Mouse (Mus musculus): ENCODE results near the gene Cdk4. TPM values are rescaled to one million over a fixed set of nuclear protein-coding genes. Genes with fewer than 3 reads are reported as not detected.

Gene Cdk4
- polyA plus RNA-seq, 1 experiment, result 106 TPM

DNA sequence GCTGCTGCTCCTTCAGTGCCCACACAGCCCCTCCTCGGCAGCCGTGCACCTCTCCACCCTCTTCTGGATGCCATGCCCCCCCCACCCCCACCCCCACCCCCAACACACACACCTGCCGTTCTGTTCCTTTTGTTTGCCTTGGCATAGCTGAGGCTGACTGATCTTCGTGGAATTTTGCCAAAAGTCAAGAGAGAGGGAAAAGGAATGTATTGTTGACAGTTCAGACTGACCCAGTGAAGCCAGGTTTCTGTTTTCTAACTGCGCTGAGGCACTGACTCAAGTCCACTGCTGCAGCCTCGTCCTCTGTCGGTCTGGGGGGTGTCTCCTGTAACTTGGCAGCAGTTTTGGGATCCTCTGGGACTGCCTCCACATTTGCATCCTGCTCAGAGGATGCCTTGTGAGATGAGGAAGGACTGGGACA, 31.1 kb downstream of the Cdk4 start:
- no peaks in the 10 kb centered on the region for H3K27me3 ChIP-seq (ENCODE audit: control insufficient read depth, insufficient read depth, low read length)
- WGBS, result 64% methylated on average over 7 of the region's 7 CpGs
- peaks cover 49% of the 10 kb centered on the region for H3K36me3 ChIP-seq (ENCODE audit: control insufficient read depth, insufficient read depth, low read length)
- TF ChIP-seq POLR2A (IDR thresholded peaks at IDR 0.05; ENCODE audit: low read depth, low read length) (no peak), CTCF (IDR thresholded peaks at IDR 0.05; ENCODE audit: extremely low read depth, insufficient read depth, insufficient read length, insufficient replicate concordance) (no peak)
- no peak for DNase-seq (ENCODE audit: low read depth in 1 of 2, low spot score in 2 of 2)
- H3K27ac ChIP-seq (ENCODE audit: insufficient read depth, low read length), result no peak overlapping the region
- no peak overlapping the region for H3K4me3 ChIP-seq (ENCODE audit: extremely low read depth, insufficient read depth, insufficient read length)
- peaks cover 4% of the 10 kb centered on the region; the same call in 1 of the 2 replicates for H3K4me1 ChIP-seq (ENCODE audit: control insufficient read depth, insufficient read depth, insufficient read length)

DNA sequence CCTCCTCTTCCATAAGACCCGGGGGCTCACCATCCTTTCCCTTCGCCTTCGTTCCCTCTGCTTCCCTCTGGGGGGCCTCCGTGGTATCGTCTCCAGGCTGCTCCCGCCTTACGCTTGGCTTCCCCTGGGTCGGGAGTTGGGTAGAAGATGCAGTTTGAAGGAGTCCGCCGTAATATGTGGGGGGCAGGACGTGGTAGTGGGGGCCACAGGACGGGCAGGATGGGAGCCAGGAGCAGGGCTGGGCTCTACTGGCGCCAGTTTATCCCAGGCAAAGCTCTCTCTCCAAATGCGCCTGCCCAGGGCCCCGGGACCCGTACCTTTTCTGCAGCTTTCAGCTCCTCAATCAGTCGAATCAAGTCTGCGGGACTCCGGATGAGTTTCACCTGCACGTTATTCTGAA, 35.2 kb downstream of the Cdk4 start:
- TF ChIP-seq POLR2A (IDR thresholded peaks at IDR 0.05; ENCODE audit: low read depth, low read length), result no peak
- TF ChIP-seq CTCF (IDR thresholded peaks at IDR 0.05; ENCODE audit: extremely low read depth, insufficient read depth, insufficient read length, insufficient replicate concordance), result no peak
- Histone ChIP-seq H3K27me3 (ENCODE audit: control insufficient read depth, insufficient read depth, low read length) (no peaks in the 10 kb centered on the region), H3K36me3 (ENCODE audit: control insufficient read depth, insufficient read depth, low read length) (peaks cover 35% of the 10 kb centered on the region), H3K4me1 (ENCODE audit: control insufficient read depth, insufficient read depth, insufficient read length) (peaks cover 3% of the 10 kb centered on the region; the same call in 1 of the 2 replicates), H3K27ac (ENCODE audit: insufficient read depth, low read length) (no peak overlapping the region), H3K4me3 (ENCODE audit: extremely low read depth, insufficient read depth, insufficient read length) (no peak overlapping the region)
- WGBS, result 92% methylated on average over 20 of the region's 20 CpGs
- no peak for DNase-seq (ENCODE audit: low read depth in 1 of 2, low spot score in 2 of 2)

DNA sequence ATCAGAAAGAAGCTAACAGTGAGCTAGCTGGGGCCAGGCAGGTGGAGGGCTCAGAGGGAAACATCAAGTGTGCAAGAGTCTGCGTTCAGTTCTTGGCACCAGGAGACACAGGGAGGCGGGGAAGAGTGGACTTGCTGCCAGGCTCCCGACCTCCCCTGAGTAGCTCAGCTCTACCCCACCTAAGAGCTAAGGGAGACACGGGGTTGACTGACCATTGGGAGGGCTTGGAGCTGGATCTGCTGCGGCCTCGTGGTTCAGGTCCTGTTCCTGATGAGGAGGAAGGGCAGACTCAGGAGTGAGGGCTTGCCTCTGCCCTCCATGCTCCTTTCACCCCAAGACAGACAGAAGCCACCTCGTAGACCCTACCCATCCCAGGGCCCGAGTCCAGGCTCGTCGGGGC, 35.9 kb downstream of the Cdk4 start:
- TF ChIP-seq POLR2A (IDR thresholded peaks at IDR 0.05; ENCODE audit: low read depth, low read length) (no peak), CTCF (IDR thresholded peaks at IDR 0.05; ENCODE audit: extremely low read depth, insufficient read depth, insufficient read length, insufficient replicate concordance) (no peak)
- no peak for DNase-seq (ENCODE audit: low read depth in 1 of 2, low spot score in 2 of 2)
- peaks cover 35% of the 10 kb centered on the region for H3K36me3 ChIP-seq (ENCODE audit: control insufficient read depth, insufficient read depth, low read length)
- peaks cover 10% of the 10 kb centered on the region; the same call in 1 of the 2 replicates for H3K4me1 ChIP-seq (ENCODE audit: control insufficient read depth, insufficient read depth, insufficient read length)
- H3K27ac ChIP-seq (ENCODE audit: insufficient read depth, low read length), result no peak overlapping the region
- H3K4me3 ChIP-seq (ENCODE audit: extremely low read depth, insufficient read depth, insufficient read length), result no peak overlapping the region
- H3K27me3 ChIP-seq (ENCODE audit: control insufficient read depth, insufficient read depth, low read length), result no peaks in the 10 kb centered on the region
- 87% methylated on average over 10 of the region's 10 CpGs for WGBS

DNA sequence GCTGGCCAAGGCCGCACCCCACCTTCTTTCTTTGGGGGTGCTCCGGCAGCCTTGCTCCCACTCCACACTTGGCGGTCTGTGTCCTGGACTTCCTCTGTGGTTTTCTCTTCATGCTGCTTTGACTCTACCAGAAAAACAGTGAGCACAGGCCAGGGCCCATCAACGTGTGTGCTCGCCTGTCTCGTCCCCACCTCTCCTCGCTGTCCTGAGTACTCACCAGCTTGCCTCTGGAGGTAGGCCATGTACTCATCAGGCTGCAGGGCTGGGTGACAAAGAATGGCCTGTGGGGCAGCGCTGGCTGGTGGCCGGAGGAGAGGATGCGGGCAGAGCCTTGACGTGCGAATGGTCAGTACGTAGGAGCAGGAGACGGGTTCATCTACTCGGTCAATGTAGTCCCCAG, 36.5 kb downstream of the Cdk4 start:
- Histone ChIP-seq H3K4me3 (ENCODE audit: extremely low read depth, insufficient read depth, insufficient read length) (no peak overlapping the region), H3K4me1 (ENCODE audit: control insufficient read depth, insufficient read depth, insufficient read length) (peaks cover 10% of the 10 kb centered on the region; the same call in 1 of the 2 replicates), H3K27me3 (ENCODE audit: control insufficient read depth, insufficient read depth, low read length) (no peaks in the 10 kb centered on the region), H3K27ac (ENCODE audit: insufficient read depth, low read length) (no peak overlapping the region), H3K36me3 (ENCODE audit: control insufficient read depth, insufficient read depth, low read length) (peaks cover 34% of the 10 kb centered on the region)
- TF ChIP-seq POLR2A (IDR thresholded peaks at IDR 0.05; ENCODE audit: low read depth, low read length) (no peak), CTCF (IDR thresholded peaks at IDR 0.05; ENCODE audit: extremely low read depth, insufficient read depth, insufficient read length, insufficient replicate concordance) (no peak)
- no peak for DNase-seq (ENCODE audit: low read depth in 1 of 2, low spot score in 2 of 2)
- 60% methylated on average over 15 of the region's 15 CpGs for WGBS

DNA sequence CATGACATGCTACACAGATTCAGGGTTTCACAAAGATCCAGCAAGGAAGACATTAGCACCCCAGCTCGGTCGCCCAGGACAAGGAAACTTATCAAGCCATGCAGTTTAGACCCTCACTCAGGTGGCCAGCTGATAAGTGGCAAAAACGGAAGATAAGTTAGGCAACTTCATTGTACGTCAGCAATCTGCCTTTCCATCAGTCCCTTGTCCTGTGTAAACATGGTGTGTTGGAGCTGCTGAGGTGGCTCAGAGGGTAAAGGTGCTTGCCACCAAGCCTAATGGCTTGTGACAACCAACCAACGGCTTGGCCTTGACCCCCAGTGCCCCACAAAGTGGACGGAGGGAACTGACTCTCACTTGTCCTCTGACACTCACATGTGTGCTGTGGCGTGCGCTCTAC, 37.1 kb downstream of the Cdk4 start:
- TF ChIP-seq CTCF (IDR thresholded peaks at IDR 0.05; ENCODE audit: extremely low read depth, insufficient read depth, insufficient read length, insufficient replicate concordance) (no peak), POLR2A (IDR thresholded peaks at IDR 0.05; ENCODE audit: low read depth, low read length) (no peak)
- H3K4me3 ChIP-seq (ENCODE audit: extremely low read depth, insufficient read depth, insufficient read length), result no peak overlapping the region
- H3K27ac ChIP-seq (ENCODE audit: insufficient read depth, low read length), result no peak overlapping the region
- no peak for DNase-seq (ENCODE audit: low read depth in 1 of 2, low spot score in 2 of 2)
- no peaks in the 10 kb centered on the region for H3K27me3 ChIP-seq (ENCODE audit: control insufficient read depth, insufficient read depth, low read length)
- 80% methylated on average over 8 of the region's 8 CpGs for WGBS
- H3K36me3 ChIP-seq (ENCODE audit: control insufficient read depth, insufficient read depth, low read length), result peaks cover 30% of the 10 kb centered on the region
- peaks cover 10% of the 10 kb centered on the region; the same call in 1 of the 2 replicates for H3K4me1 ChIP-seq (ENCODE audit: control insufficient read depth, insufficient read depth, insufficient read length)

DNA sequence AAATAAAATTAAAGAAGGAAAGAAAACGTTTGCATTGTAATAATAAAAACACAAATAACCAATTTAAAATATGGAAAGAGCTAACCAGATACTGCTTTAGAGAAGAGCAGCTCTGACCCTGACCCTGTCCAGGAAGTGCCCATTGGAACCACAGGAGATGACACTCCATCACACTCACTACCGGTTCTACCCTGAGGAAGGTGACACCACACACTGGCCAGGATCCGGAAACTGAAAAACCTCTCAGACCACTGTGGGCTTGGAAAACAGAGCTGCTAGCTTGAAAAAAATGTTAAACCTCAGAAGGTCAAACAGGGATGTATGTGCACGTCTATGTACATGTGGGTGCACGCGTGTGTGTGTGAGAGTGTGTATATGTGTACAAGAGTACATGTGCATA, 37.8 kb downstream of the Cdk4 start:
- no peak for TF ChIP-seq CTCF (IDR thresholded peaks at IDR 0.05; ENCODE audit: extremely low read depth, insufficient read depth, insufficient read length, insufficient replicate concordance)
- no peak for TF ChIP-seq POLR2A (IDR thresholded peaks at IDR 0.05; ENCODE audit: low read depth, low read length)
- H3K4me3 ChIP-seq (ENCODE audit: extremely low read depth, insufficient read depth, insufficient read length), result no peak overlapping the region
- peaks cover 24% of the 10 kb centered on the region for H3K36me3 ChIP-seq (ENCODE audit: control insufficient read depth, insufficient read depth, low read length)
- 63% methylated on average over 6 of the region's 6 CpGs for WGBS
- no peak overlapping the region for H3K27ac ChIP-seq (ENCODE audit: insufficient read depth, low read length)
- no peak for DNase-seq (ENCODE audit: low read depth in 1 of 2, low spot score in 2 of 2)
- H3K27me3 ChIP-seq (ENCODE audit: control insufficient read depth, insufficient read depth, low read length), result no peaks in the 10 kb centered on the region
- H3K4me1 ChIP-seq (ENCODE audit: control insufficient read depth, insufficient read depth, insufficient read length), result peaks cover 10% of the 10 kb centered on the region; the same call in 1 of the 2 replicates

DNA sequence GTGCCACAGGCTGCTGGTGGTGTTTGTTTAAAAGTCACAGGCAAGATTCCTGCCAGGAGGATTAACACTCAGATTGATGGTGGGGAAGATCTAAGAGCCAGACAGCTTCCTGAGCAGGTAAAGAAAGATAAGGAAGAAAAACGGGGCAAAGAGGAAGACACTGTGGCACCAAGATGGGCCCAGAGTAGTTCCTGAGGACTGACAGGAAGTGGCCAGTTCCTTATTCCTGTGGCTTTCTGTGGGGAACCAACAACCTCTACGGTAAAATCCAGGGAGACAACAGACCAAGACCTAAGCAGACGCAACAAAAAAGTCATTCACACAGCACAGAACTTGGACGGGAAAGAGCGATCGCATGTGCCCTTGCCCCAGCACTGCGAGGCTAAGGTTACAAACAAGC, 40.3 kb downstream of the Cdk4 start:
- WGBS, result 26% methylated on average over 7 of the region's 7 CpGs
- no peaks in the 10 kb centered on the region for H3K27me3 ChIP-seq (ENCODE audit: control insufficient read depth, insufficient read depth, low read length)
- no peak overlapping the region for H3K27ac ChIP-seq (ENCODE audit: insufficient read depth, low read length)
- TF ChIP-seq POLR2A (IDR thresholded peaks at IDR 0.05; ENCODE audit: low read depth, low read length) (no peak), CTCF (IDR thresholded peaks at IDR 0.05; ENCODE audit: extremely low read depth, insufficient read depth, insufficient read length, insufficient replicate concordance) (no peak)
- H3K4me1 ChIP-seq (ENCODE audit: control insufficient read depth, insufficient read depth, insufficient read length), result peaks cover 19% of the 10 kb centered on the region; the same call in 1 of the 2 replicates
- DNase-seq (ENCODE audit: low read depth in 1 of 2, low spot score in 2 of 2), result no peak
- H3K36me3 ChIP-seq (ENCODE audit: control insufficient read depth, insufficient read depth, low read length), result peaks cover 7% of the 10 kb centered on the region
- H3K4me3 ChIP-seq (ENCODE audit: extremely low read depth, insufficient read depth, insufficient read length), result no peak overlapping the region
